Mouse (Mus musculus) midbrain, embryonic 15.5 days (tissue): ENCODE results near the gene Xpo6. TPM values are rescaled to one million over a fixed set of nuclear protein-coding genes. Genes with fewer than 3 reads are reported as not detected.

Source experiments
- ATAC-seq: fragments of 200-750 bp; cut with Nextera tagmentation; replicated peaks from 2 replicates; pipeline ENCODE4 v1.8.0; 2017; ENCODE audit warnings: moderate TSS enrichment
- H3K27ac ChIP-seq: fragments of 300-500 bp; sonication (generic); 2 replicates; pipeline ENCODE4 v1.5.1; 2015; ENCODE audit warnings: mild to moderate bottlenecking, inconsistent platforms
- H3K27me3 ChIP-seq: fragments of 300-500 bp; sonication (generic); replicated peaks from 2 replicates; pipeline ENCODE4 v1.6.1; 2015; ENCODE audit warnings: inconsistent platforms
- H3K36me3 ChIP-seq: fragments of 300-500 bp; sonication (generic); replicated peaks from 2 replicates; pipeline ENCODE4 v1.6.1; 2015; ENCODE audit warnings: inconsistent platforms
- H3K4me1 ChIP-seq: fragments of 300-500 bp; sonication (generic); 2 replicates; pipeline ENCODE4 v1.6.1; 2015; ENCODE audit warnings: inconsistent platforms
- H3K4me2 ChIP-seq: fragments of 300-500 bp; sonication (generic); 2 replicates; pipeline ENCODE4 v1.6.1; 2015; ENCODE audit warnings: inconsistent platforms, mild to moderate bottlenecking, moderate library complexity
- H3K4me3 ChIP-seq: fragments of 300-500 bp; sonication (generic); 2 replicates; pipeline ENCODE4 v1.5.1; 2015; ENCODE audit warnings: mild to moderate bottlenecking, inconsistent platforms
- H3K9ac ChIP-seq: fragments of 300-500 bp; sonication (generic); 2 replicates; pipeline ENCODE4 v1.6.1; 2015; ENCODE audit warnings: mild to moderate bottlenecking, inconsistent platforms
- H3K9me3 ChIP-seq: fragments of 300-500 bp; sonication (generic); 2 replicates; pipeline ENCODE4 v1.6.1; 2016; ENCODE audit warnings: inconsistent platforms
- WGBS: fragments of 180-500 bp; shearing (Covaris S2); methylation state at CpG from one replicate; pipeline ENCODE4 v1.1.7; 2015; ENCODE audit warnings: mixed read lengths; 5-methylcytosine and 5-hydroxymethylcytosine counted together
- polyA plus RNA-seq: library from polyadenylated mRNA; unstranded; fragments of >200 nt; fragmentation: Nextera tagmentation; extraction: Ambion mirVana; gene quantifications from 2 replicates; pipeline ENCODE4 v1.2.1, GENCODE M21; 2015

Xpo6 gene
- polyA plus RNA-seq, 1 experiment from 2014 or later: 55.7 TPM

DNA sequence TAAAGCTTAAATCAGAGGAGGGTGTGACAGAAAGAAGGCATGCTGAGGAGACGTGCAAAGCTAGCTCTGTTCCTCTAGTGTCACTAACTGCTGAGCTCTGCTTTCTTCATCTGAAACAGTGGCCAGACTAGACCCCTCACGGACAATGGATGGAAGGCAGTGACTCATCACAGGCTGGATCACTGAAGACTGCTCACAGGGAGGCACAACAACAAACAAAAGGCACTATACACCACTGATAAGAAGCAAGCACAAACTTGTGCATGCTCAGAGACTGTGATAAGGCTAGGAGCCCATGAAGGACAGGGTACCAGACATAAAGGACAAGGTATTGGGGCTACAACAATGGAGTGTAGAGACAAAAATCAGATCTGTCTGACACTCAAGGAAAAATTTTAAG lies 89.1 kb downstream of the Xpo6 start:
- Histone ChIP-seq H3K9ac (no peak overlapping the region), H3K9me3 (no peaks in the 10 kb centered on the region), H3K4me3 (no peak overlapping the region), H3K27ac (no peak overlapping the region), H3K4me2 (no peak overlapping the region), H3K4me1 (no peaks in the 10 kb centered on the region), H3K36me3 (peaks cover 69% of the 10 kb centered on the region), H3K27me3 (no peaks in the 10 kb centered on the region)
- 80% methylated on average over 2 of the region's 2 CpGs for WGBS
- ATAC-seq: no peak

- H3K27me3 ChIP-seq: no peaks in the 10 kb centered on the region
- WGBS: 90% methylated on average over 3 of the region's 3 CpGs
- no peak overlapping the region for H3K27ac ChIP-seq
- peaks cover 59% of the 10 kb centered on the region for H3K36me3 ChIP-seq
- no peak overlapping the region for H3K4me2 ChIP-seq
- H3K4me3 ChIP-seq: no peak overlapping the region
- H3K9ac ChIP-seq: no peak overlapping the region
- no peaks in the 10 kb centered on the region for H3K9me3 ChIP-seq
- no peaks in the 10 kb centered on the region for H3K4me1 ChIP-seq
- no peak for ATAC-seq
Measured at GRCm38 (mm10) chr7:126109898-126110297, 90.4 kb downstream of the Xpo6 start.

- H3K4me3 ChIP-seq: no peak overlapping the region
- H3K27ac ChIP-seq: no peak overlapping the region
- no peaks in the 10 kb centered on the region for H3K4me1 ChIP-seq
- no peak overlapping the region for H3K4me2 ChIP-seq
- H3K27me3 ChIP-seq: no peaks in the 10 kb centered on the region
- H3K9ac ChIP-seq: no peak overlapping the region
- H3K9me3 ChIP-seq: no peaks in the 10 kb centered on the region
- H3K36me3 ChIP-seq: peaks cover 38% of the 10 kb centered on the region
- no peak for ATAC-seq
- WGBS: 97% methylated on average over 11 of the region's 11 CpGs
Measured at GRCm38 (mm10) chr7:126100440-126100839, 99.9 kb downstream of the Xpo6 start.

DNA sequence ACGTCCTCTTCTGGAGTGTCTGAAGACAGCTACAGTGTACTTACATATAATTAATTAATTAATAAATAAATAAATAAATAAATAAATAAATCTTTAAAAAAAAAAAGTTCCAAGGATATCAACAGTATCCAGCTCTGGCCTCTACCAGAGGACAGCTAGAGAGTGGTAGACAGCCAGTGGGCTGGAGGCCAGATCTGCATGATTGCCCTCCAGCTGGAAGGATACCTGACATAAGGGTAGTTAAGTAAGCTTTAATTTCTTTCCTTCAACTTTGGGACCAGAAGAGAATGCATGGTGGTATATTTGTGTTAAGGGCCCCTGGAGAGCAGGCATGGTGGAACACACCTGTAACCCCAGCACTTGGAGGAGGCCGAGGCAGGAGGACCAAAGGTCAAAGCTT lies 100.5 kb downstream of the Xpo6 start:
- Histone ChIP-seq H3K27me3 (no peaks in the 10 kb centered on the region), H3K9me3 (no peaks in the 10 kb centered on the region), H3K4me2 (no peak overlapping the region), H3K9ac (no peak overlapping the region), H3K4me3 (no peak overlapping the region), H3K4me1 (no peaks in the 10 kb centered on the region), H3K36me3 (peaks cover 37% of the 10 kb centered on the region), H3K27ac (no peak overlapping the region)
- WGBS: 89% methylated on average over 2 of the region's 2 CpGs
- ATAC-seq: no peak

DNA sequence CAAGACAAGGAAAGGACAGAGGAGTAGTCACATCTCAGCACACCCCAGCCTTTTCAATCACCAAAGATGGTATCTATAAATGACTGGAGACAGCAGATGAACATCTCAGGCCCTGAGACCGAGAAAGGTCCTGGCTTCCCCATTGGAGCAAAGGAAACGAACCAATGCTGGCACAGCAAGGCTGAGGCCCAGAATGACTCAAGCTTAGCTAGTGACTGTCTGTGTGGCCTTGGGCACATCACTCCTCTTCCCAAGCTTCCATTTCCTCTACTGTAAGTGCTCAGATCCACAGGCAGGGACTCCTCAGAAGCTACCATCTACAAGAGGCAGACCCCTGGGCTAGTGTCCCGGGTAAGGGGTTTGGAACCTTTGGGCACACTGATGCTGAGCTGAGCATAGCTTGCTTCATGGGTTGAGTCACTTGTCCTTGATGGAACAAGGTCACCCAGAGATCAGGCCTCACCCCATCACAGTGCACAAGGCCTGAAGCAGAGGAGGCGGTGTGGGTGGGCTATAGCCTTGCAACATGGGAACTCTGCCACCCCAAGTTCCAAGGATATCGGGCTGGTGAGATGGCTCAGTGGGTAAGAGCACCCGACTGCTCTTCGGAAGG lies 101.0 kb downstream of the Xpo6 start:
- no peak for ATAC-seq
- Histone ChIP-seq H3K9ac (no peak overlapping the region), H3K4me1 (no peaks in the 10 kb centered on the region), H3K27me3 (no peaks in the 10 kb centered on the region), H3K27ac (no peak overlapping the region), H3K4me3 (no peak overlapping the region), H3K4me2 (no peak overlapping the region), H3K9me3 (no peaks in the 10 kb centered on the region), H3K36me3 (peaks cover 32% of the 10 kb centered on the region)
- WGBS: 97% methylated on average over 7 of the region's 7 CpGs

DNA sequence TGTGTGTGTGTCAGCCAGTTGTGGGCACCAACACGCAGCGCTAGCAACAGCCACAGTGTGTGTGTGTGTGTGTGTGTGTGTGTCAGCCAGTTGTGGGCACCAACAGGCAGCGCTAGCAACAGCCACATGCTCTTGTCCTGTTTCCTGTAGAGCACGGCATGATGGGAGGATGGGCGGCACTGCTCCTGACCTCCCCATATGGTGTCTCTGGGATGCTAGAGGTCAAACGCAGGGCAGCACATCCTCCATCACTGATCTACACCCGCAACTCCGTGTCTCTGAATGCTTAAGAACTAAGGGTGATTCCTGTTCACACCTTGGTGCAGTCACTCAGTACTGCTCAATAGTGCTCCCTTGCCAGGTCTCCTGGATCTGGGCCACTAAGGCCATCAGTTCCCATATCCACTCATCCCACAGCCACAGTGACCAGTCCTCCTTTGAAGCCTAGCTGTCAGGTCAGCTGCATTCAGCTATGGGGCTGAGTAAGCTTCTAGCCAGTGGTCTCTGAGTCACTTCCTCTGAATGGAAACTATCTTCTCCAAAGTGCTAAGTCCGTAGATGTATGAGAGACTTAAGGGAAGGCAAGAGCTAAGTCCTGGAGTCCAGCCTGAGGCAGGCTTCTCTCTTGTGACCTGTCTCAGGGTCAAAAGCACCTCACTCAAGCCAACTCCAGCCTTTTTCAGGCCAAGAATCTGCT lies 102.9 kb downstream of the Xpo6 start:
- Histone ChIP-seq H3K27ac (no peak overlapping the region), H3K4me3 (no peak overlapping the region), H3K4me1 (no peaks in the 10 kb centered on the region), H3K27me3 (no peaks in the 10 kb centered on the region), H3K36me3 (peaks cover 26% of the 10 kb centered on the region), H3K9ac (no peak overlapping the region), H3K9me3 (no peaks in the 10 kb centered on the region), H3K4me2 (no peak overlapping the region)
- no peak for ATAC-seq
- WGBS: 90% methylated on average over 7 of the region's 9 CpGs

DNA sequence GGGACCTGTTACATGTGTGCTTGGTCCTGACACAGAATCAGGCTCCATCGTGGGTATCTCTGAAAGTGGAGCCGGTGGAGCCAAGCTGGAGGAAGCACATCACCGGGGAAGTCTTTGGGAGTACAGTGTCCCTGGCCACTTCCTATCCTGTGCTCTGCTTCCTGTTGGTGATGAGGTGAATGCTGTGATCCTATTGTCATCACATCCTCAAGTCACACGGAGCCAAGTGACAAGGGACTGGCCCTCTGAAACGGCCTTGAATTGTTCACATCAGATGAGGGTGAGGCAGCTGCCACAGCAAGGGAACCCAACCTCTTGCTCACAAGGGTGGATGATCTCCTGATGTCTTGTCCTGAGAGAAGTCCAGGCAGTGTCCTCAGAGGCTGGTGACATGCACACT lies 103.7 kb downstream of the Xpo6 start:
- H3K27ac ChIP-seq: no peak overlapping the region
- H3K9ac ChIP-seq: no peak overlapping the region
- H3K4me2 ChIP-seq: no peak overlapping the region
- H3K4me1 ChIP-seq: no peaks in the 10 kb centered on the region
- peaks cover 21% of the 10 kb centered on the region for H3K36me3 ChIP-seq
- ATAC-seq: no peak
- H3K27me3 ChIP-seq: no peaks in the 10 kb centered on the region
- no peaks in the 10 kb centered on the region for H3K9me3 ChIP-seq
- no peak overlapping the region for H3K4me3 ChIP-seq
- 90% methylated on average over 5 of the region's 5 CpGs for WGBS

- WGBS: 91% methylated on average over 5 of the region's 5 CpGs
Measured at GRCm38 (mm10) chr7:126094738-126095137, 105.6 kb downstream of the Xpo6 start.

GRCm38 (mm10) chr7:126093162-126093561 lies 107.1 kb downstream of the Xpo6 start:
- no peaks in the 10 kb centered on the region for H3K27me3 ChIP-seq
- no peaks in the 10 kb centered on the region for H3K9me3 ChIP-seq
- no peaks in the 10 kb centered on the region for H3K4me1 ChIP-seq
- no peak for ATAC-seq
- WGBS: 45% methylated on average over 3 of the region's 3 CpGs
- no peak overlapping the region for H3K4me2 ChIP-seq
- H3K36me3 ChIP-seq: 0 out of 2 replicates have a peak, but pooled peaks cover under 1% of the 10 kb centered on the region
- no peak overlapping the region for H3K4me3 ChIP-seq
- H3K27ac ChIP-seq: no peak overlapping the region
- no peak overlapping the region for H3K9ac ChIP-seq

More at GRCm38 (mm10) chr7:126094738-126095137, 105.6 kb downstream of the Xpo6 start:
- Histone ChIP-seq H3K27me3 (no peaks in the 10 kb centered on the region), H3K4me3 (no peak overlapping the region), H3K27ac (no peak overlapping the region), H3K4me1 (no peaks in the 10 kb centered on the region), H3K9me3 (no peaks in the 10 kb centered on the region), H3K36me3 (0 out of 2 replicates have a peak, but pooled peaks cover 12% of the 10 kb centered on the region), H3K9ac (no peak overlapping the region), H3K4me2 (no peak overlapping the region)
- ATAC-seq: no peak

DNA sequence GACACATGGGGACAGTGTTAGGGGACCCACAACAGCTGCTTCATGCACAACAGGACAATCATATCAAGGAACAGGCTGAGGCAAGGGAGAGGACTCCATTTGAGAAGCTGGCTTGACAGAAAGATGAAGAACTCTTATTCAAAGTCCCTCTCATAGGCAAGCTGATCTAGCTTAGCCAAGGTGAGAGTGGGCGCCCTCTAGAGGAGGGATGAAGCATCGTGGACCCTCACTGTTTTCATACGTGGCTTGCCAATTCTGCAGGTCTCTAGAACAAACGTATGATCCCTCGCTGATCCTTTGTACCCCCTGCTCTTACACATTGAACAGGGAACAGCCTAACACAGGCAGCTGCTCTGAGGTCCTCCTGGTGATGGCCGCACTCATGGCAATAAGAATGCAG lies 110.5 kb downstream of the Xpo6 start:
- Histone ChIP-seq H3K36me3 (no peaks in the 10 kb centered on the region), H3K4me3 (no peak overlapping the region), H3K9me3 (no peaks in the 10 kb centered on the region), H3K4me1 (peaks cover 12% of the 10 kb centered on the region), H3K27me3 (0 out of 2 replicates have a peak, but pooled peaks cover 4% of the 10 kb centered on the region), H3K27ac (no peak overlapping the region), H3K4me2 (no peak overlapping the region), H3K9ac (no peak overlapping the region)
- 14% methylated on average over 6 of the region's 6 CpGs for WGBS
- ATAC-seq: no peak; the same call in 1 of the 2 replicates

DNA sequence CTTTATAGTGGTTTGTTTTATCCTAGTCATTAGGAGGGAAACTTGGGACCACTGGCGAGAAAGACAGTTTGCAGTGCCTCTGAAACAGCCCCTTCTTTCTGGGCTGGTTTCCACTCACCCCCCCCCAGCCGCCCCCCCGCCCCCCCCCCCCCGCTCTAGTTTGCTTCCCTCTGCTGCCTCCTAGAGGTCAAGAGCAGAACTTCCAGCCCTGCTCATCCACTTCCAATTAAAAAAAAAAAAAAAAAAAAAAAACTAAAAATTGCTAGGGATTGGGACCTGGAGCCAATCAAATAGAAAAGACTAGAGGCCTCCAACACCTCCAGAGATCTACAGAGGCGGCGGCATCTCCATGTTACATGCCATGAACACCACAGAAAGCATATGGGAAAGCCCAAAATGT lies 112.1 kb downstream of the Xpo6 start:
- no peak overlapping the region for H3K4me3 ChIP-seq
- H3K4me1 ChIP-seq: peaks cover 24% of the 10 kb centered on the region
- no peak for ATAC-seq
- H3K9me3 ChIP-seq: no peaks in the 10 kb centered on the region
- H3K9ac ChIP-seq: no peak overlapping the region
- WGBS: 16% methylated on average over 6 of the region's 6 CpGs
- H3K27me3 ChIP-seq: peaks cover 17% of the 10 kb centered on the region; the same call in 1 of the 2 replicates
- no peak overlapping the region for H3K4me2 ChIP-seq
- H3K36me3 ChIP-seq: no peaks in the 10 kb centered on the region
- no peak overlapping the region for H3K27ac ChIP-seq

DNA sequence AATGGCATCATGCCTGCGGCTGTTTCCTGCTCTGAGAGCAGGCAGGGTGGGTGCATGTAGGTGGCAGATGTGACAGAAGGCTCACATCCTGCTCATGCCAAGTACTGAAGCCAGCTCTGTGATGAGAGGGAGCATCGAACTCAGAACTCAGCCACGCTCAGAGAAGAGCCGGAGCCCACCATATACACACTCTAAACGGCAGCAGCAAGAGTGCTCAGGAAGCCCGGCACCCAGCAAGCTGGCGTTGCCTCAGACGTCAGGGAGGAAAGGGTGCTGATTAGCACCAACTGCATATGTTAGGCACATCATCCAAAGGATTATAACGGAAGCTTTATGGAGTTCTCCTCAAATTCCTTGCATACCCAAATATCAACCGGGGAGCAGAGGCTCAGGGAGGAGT lies 112.7 kb downstream of the Xpo6 start:
- ATAC-seq: no peak

DNA sequence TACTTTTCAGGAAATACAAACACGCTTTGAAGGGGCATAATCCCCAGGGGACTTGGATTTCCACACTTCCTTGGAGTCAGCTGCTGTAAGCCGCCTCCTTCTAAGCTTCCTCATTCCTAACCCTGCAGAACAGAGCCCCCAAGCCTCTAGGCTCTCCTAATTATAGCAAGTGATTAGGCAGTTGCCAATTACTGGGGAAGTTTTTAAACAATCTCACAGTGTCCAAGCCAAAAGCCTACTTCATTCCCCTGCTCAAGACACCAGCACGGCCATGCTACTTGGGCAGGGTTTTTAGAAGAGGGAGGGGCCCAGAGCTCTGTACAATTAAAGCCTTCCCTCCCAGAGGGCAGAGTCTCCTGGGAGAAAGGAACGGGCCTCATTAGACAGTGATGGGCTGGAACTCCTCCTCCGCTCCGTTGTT lies 114.0 kb downstream of the Xpo6 start:
- ATAC-seq: no peak
- H3K27ac ChIP-seq: no peak overlapping the region
- no peaks in the 10 kb centered on the region for H3K36me3 ChIP-seq
- no peak overlapping the region for H3K4me2 ChIP-seq
- H3K9me3 ChIP-seq: no peaks in the 10 kb centered on the region
- no peak overlapping the region for H3K9ac ChIP-seq
- peaks cover 35% of the 10 kb centered on the region for H3K4me1 ChIP-seq
- WGBS: 8% methylated on average over 6 of the region's 6 CpGs
- H3K27me3 ChIP-seq: peaks cover 20% of the 10 kb centered on the region; the same call in 1 of the 2 replicates
- H3K4me3 ChIP-seq: no peak overlapping the region

More for the DNA sequence above, 112.7 kb downstream of the Xpo6 start:
- no peaks in the 10 kb centered on the region for H3K9me3 ChIP-seq
- no peak overlapping the region for H3K4me2 ChIP-seq
- H3K27me3 ChIP-seq: peaks cover 20% of the 10 kb centered on the region; the same call in 1 of the 2 replicates
- H3K4me3 ChIP-seq: no peak overlapping the region
- H3K9ac ChIP-seq: no peak overlapping the region
- H3K27ac ChIP-seq: no peak overlapping the region
- H3K36me3 ChIP-seq: no peaks in the 10 kb centered on the region
- WGBS: 69% methylated on average over 10 of the region's 10 CpGs
- H3K4me1 ChIP-seq: peaks cover 28% of the 10 kb centered on the region
